Mouse (Mus musculus) yolk sac, embryonic 10.5 days (tissue): ENCODE measurements around the gene Tnr.

ENCODE experiments used
- DNase-seq: peaks from one replicate; pipeline ENCODE4 v3.0.0-alpha.2; 2017; ENCODE audit warnings: low spot score

Tnr gene

DNA sequence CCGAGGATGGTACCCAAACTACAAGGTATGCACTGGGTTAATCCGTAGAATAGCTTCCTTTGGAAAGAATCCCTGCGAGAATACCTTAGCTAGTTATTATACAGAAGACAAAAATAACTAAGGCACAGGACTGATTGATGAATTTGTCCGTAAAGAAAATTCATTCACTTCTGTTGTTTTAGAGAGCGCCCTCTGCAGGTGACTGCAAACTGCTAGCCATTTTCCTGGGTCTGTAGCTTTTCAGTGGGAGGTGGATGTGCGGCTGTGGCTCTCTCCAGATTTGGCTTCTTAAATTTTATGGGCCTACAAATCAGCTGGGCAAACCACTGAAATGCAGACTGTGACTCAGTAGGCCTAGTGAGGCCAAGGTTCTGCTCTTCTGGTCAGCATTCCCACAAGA lies 42.5 kb downstream of the Tnr start:
- no peak for DNase-seq

DNA sequence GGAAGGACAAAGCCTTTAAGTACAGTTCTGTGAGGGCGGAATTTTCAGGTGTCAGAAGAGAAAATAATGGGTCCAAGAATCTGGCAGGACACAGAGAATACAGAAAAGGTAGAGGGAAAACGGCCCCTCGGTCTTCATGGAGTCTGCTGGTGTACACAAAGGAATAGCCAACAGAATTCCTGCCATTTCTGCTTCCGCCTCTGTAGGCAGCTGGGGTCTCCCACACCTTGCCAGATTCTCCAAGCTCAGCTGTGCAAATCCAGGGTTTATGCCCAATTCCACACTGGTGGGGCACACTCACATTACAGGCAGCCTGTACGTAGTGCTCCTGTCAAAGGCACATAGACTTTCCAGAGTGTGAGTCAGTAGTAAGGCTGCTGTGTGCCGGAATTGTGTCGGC lies 43.6 kb downstream of the Tnr start:
- DNase-seq = no peak

DNA sequence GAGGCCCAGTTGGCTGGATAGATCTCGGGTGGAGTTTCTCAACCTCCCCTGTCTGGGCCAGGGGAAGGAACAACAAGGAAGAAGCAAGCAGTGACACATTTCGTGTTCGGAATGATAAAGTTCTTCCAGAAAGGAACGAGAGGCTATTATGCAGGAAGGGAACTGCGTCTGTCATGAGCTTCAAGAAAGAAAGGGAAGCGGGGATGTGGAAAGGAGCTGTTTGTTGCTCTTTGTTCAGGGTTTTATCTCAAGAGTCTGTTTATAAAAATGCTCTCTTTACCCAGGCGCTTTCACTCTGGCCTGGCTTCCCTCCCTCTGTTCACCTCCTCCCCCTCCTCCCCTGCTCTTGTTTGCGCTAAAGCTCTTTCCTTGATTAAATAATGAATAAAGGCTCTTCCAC lies 46.7 kb downstream of the Tnr start:
- DNase-seq = no peak

DNA sequence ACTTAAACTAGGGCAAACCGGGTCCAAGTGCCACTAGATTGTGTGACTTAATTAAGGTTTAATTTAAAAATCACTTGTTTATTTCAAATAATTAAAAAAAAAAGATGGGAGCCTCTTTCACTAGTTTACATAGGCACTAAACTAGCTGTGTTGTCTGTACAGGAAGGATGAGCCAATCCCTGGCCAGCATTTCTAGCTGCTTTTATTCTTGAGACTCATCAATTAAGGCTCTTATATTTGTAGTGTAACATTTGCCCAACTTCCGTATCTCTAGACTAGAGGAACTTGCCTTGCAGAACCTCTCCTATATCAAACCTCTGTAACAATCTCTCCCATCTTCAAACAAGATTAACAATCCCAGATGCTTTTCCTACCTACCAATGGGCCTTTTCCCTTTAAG lies 47.3 kb downstream of the Tnr start:
- DNase-seq = no peak

DNA sequence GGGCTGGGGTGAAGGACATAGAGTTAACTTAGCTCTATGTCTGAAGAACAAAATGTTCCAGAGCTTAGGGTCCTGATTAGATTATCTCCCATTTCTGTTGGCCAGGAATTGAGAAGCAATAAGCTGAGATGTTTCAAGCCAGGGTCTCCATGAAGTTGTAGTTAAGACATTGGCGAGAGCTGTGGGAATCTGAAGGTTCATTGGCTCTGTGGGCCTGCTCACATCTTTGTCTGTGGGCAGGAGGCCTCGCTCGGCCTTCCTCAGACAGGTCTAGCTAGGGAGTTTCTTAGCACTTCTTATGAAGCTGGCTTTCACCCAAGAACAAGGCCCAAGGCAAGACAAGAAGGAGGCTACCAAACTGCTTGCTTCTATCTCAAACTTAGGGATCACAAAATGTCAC lies 48.4 kb downstream of the Tnr start:
- DNase-seq = no peak

DNA sequence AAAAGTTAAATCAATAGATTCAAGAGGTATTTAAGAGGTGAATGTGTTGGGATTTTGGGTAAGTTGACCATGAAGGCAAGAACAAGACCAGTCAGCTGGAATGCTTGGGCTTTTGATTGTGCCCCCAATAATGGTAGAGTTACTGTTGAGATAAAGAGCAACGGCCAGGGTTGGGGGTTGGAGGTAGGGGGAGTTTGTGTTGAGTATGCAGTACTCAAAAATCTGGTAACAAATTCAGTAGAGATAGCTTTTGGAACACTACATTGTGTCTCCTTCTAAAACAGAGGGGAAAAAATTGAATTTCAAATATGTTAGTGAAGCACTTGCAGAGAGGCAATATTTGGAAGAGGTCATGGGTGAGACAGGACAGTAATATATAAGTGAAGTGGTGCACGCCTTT lies 49.5 kb downstream of the Tnr start:
- DNase-seq = no peak

DNA sequence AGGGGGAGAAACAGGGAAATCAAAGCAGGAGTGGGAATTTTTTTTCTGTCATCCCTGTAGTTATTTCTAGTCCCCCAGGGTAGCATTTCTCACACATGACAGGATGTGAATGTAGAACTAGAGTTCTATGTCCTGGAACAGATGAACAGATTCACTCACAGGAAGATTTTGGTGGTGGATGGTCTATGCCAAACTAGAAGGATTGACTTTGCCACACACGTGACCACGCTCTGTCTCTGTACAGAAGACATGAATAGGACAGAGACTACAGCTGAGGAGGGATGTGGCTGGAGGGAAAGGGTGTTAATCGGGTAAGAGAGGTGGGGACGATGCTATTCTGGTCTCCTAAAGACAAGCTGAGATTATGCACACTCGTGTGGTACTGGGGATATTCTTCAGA lies 51.1 kb downstream of the Tnr start:
- DNase-seq = no peak

DNA sequence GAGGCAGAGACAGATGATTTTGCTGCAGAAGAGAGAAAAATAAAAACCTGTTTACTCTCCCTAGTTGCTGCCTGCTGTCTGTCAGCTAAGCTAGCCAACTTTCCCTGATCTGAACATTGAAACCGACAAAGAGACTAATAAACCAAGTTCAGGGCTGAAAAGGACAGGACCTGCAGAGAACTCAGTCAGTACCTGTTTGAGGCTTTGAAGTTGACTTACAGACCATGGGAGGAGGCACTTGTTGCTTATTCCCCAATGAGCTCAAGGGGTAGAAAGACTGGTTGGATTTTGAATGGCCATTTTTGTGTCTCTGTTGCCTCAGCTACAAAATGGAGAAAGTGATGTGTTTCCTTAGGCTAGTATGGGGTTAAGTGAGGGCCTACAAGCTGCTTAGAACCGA lies 52.7 kb downstream of the Tnr start:
- DNase-seq = no peak

DNA sequence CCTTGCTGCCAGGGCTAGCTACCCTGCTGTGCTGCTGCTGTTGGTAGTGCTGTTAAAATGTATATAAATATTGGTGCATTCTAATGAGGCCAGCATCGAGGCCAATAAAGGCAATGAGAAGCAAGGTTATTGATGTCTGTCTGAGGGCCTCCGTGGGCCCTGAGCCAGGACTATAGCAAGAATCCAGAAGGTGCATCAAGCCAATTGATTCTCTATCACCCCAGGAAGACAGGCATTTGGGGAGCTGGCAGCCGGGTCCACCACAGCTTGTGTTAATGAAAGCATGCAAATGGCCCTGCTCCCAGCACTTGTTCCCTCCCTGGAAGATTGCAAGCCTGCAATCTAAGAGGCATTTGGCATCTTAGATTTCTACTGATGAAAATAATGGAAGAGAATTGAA lies 54.8 kb downstream of the Tnr start:
- no peak for DNase-seq

DNA sequence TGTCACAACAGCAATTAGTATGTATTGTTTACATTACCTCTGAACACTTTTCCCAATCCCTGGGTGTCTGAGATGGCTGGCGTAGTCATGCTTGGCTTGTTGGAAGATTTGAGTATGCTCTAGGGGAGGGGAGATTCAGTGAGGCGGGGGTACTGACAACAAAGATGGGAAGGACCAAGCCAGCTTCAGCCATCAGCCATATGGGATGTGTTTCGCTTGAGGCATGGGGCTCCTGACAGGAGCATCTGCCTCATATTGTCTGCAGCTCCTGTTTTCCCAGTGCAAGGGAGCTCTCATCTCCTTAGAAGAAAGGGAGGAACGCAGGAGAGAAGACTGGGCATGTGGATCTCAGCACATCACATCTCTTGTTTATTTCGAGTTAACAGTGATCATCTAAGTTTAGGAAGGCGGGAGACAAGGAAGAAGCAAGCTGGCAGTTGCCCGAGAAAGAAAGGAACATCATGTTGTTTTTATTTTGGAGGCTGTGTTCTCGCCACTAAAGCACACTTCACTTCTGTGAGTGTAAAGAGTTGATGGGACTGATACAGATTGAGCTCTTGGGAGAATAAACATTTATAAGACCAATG lies 56.9 kb downstream of the Tnr start:
- no peak for DNase-seq

DNA sequence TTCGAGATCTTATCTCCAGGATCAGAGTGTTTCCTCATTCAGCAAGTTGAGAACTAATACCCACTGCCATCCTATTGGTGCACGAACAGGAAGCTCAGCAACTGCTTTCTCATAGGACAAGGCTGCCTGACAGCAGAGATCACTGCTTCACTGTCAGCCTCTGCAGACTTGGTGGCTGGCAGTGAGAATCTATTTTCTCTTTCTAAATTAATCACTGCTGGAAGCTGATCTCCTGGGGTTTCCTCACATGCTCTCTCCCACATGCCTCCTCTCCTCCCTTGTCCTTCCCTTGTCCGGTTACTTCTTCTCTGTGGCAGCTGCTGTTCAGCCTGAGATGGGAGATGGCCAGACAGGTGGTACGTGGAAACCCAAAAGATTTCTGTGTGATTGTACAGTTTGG lies 60.3 kb downstream of the Tnr start:
- no peak for DNase-seq

DNA sequence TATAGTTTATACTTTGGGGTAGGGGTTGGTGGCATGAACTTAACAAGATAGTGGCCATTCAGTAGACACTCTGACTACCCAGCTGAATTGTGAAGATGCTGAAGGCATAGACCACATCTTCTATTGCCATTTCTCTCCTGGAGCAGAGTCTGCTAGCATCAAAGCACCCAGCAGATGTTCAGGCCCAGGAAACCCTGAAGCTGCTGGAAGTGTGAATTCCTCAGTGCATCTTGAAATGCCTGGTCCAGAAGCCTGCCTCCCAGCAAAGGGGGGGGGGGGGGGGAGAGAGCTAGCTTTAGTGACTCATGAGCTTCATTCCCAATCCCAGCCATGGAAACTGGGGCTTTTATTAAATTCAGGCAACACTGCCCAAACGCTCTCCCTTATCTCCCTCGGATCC lies 65.2 kb downstream of the Tnr start:
- DNase-seq = no peak

DNA sequence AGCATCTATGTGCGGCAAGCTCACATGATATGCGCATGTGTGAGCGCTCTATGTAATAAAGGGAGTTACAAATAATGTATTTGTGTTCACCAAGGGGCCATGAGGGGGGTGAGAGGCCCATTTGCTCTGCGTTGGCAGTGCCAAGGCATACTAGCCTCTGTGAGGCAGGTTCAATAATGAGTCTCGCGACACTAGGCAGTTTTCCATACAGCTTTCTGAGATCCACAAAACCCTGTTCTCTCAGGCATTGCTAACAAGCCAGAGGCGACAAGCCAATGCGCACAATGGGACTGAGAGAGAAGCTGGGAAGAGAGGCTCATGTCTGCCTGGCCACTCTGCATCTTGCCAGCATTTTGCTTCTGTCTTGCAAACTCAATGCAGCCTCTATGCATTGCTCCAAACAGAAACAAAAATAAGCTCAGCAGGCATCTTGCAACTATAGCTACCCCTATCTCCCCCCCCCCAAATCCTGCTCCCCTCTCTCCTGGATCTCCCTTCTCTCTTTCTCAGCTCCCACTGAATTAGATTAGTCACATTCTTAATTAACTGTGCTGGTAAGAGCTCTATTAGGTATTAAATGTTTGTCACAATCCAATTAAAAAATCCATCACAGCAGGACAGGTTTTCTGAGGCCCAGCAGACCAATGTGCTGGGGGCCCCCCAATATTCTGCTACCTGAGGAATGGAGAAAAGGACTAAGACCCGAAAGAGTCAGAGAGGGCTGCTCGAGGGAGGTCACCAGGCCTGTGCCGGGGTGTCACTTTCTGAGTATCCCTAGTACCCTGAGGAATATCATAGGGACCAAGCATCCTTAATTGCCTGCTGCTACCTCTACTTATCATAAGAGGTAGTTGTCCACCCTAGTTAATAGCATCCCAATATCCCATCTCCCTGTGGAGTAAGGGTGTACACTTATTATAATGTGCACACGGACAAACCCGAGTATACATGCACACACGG lies 70.8 kb downstream of the Tnr start:
- DNase-seq = no peak

DNA sequence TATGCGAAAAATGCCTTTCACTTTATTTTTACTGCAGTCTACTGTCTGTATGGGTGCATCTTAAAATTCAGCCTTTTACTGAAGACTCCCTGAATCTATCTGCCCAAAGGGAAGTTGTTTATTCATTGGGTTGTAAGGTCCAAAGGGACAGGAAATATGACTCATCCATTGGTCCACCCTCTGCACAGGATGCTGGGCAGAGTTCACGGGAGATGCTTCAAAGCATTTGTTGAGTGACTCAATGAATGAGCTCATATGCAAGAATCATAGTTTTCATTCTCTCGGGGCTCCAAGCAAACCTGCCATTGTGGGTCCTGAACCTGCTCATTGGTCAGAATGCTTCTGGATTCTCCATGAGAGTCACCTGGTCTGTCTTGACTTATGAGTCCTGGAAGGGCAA lies 72.2 kb downstream of the Tnr start:
- DNase-seq = no peak

DNA sequence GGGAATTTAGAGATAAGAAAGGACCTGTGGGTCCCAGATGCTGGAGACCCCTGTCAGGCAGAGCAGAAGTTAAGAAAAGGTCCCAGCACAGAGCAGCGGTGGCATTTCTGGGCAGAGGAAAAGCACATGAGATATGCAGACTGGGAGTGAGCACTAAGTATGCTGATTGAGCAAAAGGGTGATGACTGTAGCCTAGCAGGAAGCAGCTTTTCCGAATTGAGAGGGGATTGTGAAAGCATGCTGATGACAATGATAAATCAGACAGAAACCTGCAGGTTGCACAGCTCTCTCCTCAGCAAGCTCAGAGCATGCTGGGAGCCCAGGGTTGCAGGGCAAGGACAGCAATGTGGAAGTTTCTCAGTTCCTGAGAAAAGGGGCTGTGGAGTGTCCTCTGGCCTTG lies 73.1 kb downstream of the Tnr start:
- DNase-seq = no peak

DNA sequence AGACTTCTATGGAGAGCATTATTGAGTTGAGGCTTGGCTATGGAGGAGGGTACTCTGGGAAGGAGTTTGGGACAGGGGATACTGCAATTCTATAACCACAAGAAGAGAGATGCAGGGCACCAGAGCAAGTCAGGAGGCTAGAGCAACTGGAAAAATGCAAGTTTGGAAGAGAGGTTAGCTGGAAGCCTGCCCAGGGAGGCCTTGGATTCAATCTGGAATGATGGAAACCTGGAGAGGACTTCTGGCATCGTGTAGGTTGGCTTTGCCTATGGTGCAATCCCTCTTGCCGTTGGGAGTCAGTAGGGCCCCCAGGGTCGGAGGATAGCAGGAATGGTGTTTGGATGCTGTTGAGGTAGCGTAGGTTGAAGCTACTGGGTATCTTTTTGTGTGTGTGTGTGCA lies 90.0 kb downstream of the Tnr start:
- no peak for DNase-seq

DNA sequence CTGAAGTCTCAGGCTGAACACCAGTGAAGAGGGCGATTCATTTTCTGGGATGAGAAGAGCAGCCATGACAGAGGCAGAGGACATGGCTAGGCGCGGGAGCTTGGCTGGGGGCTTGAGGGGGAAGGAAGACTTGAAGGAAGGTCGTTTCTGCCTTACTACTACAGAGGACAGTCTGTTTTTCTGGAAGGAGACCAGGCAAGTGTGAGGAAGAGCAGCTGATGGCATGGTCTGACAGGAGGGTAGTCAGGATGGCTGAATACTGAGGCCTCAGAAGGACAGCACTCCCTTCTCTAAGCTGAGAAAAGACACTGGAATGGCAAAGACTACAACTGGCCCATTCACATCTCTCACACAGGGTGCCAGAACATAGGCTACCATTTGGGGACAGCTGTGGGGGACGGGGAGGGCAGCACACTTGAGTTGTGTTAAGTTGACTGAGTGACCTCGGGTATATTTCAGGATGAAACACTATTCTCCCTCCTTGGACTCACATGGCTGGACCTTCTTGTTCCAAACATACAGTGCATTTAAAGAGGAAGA lies 90.6 kb downstream of the Tnr start:
- no peak for DNase-seq

DNA sequence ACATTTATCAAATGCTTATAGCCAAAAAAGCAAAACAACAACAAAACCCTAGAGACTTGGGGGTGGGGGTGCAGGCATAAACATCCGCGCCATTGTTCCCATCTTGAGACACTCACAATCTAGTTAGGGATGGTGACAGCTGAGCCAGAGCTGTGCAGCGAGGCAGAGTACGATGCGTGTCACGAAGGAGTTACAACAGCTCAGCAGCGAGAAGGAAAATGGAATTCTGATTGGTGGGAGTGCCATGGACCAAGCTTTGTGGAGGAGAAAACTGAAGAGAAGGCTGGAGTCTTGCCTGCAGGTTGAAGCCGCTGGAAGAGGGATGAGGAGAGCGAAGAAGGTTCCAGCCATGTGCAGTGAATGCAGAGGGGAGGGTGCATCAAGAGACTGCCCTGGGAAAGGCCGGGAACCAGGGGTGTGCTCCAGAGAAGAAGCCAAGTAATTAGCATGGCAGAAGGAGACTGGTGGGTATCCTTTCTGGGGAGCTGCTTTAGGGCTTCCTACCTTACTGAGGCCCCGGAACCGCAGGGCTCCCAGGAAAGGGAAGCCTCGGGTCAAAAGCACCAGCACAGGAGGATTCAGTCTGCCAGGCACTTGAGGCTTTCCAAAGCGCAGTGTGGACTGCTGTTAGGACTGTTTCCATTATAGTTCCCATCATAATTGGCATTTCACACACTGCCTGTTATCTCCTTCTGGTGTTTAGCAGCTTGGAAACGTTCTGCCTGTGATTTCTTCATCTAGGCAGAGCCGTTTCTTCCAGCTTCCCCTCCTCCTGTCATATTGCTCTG lies 91.3 kb downstream of the Tnr start:
- DNase-seq = no peak

DNA sequence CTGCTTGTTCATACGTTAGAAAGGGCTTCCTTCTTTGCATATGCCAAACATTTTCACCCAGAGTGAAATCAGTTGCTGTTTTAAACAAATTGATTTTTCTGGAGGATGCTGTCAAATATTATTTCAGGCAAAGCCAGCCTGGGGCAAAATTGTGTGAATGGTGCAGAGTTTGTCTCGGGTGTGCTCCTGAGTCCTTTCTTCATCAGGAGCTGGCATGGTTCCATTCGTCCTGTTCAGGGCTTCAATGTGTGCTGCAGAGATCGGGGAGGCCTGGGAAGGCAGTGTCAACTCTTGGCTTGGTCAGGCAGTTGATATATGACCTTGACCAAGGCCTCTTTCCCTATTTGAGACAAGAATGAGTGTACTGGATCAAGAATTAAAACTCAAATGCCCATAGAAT lies 92.1 kb downstream of the Tnr start:
- DNase-seq = no peak

DNA sequence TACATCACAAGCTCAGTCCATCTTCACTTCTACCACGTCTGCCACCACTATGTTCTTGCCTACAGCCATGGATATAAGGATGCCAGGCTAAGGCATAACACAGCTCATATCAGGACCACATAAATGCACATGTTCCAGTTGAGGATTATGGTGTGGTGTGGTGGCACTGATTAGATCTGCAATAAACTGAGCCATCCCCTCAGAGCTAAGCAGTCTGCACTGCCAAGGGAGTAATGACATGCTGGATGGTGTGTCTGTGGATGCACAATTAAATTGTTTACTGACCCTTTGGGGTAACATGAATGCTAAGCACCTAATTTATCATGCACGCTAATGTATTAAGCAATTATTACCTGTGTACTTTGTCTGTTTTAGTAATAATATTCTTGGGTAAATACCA lies 95.6 kb downstream of the Tnr start:
- no peak for DNase-seq

DNA sequence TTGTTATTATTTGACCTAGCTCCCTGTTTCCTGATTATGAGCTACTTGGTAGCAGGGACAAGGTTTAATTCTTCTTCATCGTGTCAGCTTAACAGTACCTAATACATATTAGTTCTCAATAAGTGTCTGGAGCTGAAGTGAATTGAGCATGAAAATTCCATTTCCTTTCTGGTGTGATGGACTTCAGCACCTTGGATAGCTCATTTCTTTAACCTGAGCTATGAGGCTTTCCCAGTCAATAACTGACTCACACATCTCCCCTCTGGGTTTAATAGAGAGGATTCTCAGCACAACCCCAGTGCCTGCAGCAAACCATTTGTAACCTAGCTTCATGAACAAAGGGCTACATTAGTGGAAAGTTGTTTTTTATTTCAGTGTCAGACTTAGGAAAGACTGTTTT lies 97.8 kb downstream of the Tnr start:
- no peak for DNase-seq

DNA sequence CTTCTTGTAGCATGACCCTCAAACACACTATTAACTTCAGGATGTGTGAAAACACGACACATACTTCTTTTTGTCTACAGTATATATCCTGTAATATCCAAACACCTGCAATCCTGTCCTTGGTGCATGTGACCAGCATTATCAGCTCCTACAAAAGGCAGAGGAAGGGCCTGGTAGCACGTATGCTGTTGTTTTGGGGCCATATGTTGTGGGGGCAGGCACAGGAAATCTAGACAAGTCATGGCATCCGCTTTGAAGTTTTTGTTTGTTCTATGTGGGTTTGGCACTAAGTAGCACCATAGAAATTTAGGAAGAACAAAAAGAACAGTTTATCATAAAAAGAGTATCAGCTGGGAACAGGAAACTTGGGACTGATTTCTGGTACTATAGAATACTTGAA lies 105.5 kb downstream of the Tnr start:
- no peak for DNase-seq
